Mouse (Mus musculus) forebrain, embryonic 13.5 days (tissue): Measurements from ENCODE around the gene Mag. TPM values are rescaled to one million over a fixed set of nuclear protein-coding genes. Genes with fewer than 3 reads are reported as not detected.
A peak's percentile ranks its signal among the peaks of the same experiment; 100 is the strongest.

Experiments
- ATAC-seq: fragments of 200-750 bp; cut with Nextera tagmentation; 2 replicates; pipeline ENCODE4 v1.8.0; 2017
- H3K27ac ChIP-seq: fragments of 300-500 bp; sonication (generic); 2 replicates; pipeline ENCODE4 v1.5.1; 2015; ENCODE audit warnings: inconsistent platforms, mild to moderate bottlenecking, moderate library complexity
- H3K27me3 ChIP-seq: fragments of 300-500 bp; sonication (generic); 2 replicates; pipeline ENCODE4 v1.6.1; 2015; ENCODE audit warnings: mild to moderate bottlenecking, inconsistent platforms
- H3K36me3 ChIP-seq: fragments of 300-500 bp; sonication (generic); 2 replicates; pipeline ENCODE4 v1.6.1; 2015; ENCODE audit warnings: mild to moderate bottlenecking, inconsistent platforms; ENCODE audit not compliant: poor library complexity, severe bottlenecking
- H3K4me1 ChIP-seq: fragments of 300-500 bp; sonication (generic); 2 replicates; pipeline ENCODE4 v1.6.1; 2015; ENCODE audit warnings: inconsistent platforms
- H3K4me2 ChIP-seq: fragments of 300-500 bp; sonication (generic); 2 replicates; pipeline ENCODE4 v1.6.1; 2015; ENCODE audit warnings: inconsistent platforms, mild to moderate bottlenecking, moderate library complexity
- H3K4me3 ChIP-seq: fragments of 300-500 bp; sonication (generic); 2 replicates; pipeline ENCODE4 v1.5.1; 2015; ENCODE audit warnings: mild to moderate bottlenecking, inconsistent platforms
- H3K9ac ChIP-seq: fragments of 300-500 bp; sonication (generic); 2 replicates; pipeline ENCODE4 v1.6.1; 2015; ENCODE audit warnings: mild to moderate bottlenecking, inconsistent platforms
- H3K9me3 ChIP-seq: fragments of 300-500 bp; sonication (generic); replicated peaks from 2 replicates; pipeline ENCODE4 v1.6.1; 2016; ENCODE audit warnings: inconsistent platforms
- WGBS: fragments of 180-500 bp; shearing (Covaris S2); methylation state at CpG from one replicate; pipeline ENCODE4 v1.1.7; 2015; 5-methylcytosine and 5-hydroxymethylcytosine counted together
- polyA plus RNA-seq: library from polyadenylated mRNA; unstranded; fragments of >200 nt; fragmentation: Nextera tagmentation; extraction: Ambion mirVana; gene quantifications from 2 replicates; pipeline ENCODE4 v1.2.1, GENCODE M21; 2015

Mag gene
- polyA plus RNA-seq, 1 experiment from 2014 or later, result 0.58 TPM

DNA sequence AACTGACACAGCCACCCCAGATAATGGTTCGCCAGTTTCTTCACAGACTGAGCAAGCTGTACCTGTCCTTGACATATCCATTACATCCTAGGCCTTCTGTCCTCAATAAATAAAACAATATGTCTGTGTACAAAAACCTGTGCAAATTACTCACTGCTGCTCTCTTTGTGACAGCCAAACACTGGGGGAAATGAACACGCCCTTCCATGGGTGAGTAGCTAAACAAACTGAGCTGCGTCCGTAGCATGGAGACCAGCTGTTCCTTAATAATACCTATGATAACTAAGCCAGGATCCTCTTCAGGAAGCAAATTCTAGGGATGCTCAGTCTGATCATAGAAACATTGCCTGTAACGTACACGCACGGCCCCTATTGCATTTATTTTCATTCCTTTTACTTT, 25.9 kb downstream of the Mag start:
- 85% methylated on average over 7 of the region's 7 CpGs for WGBS
- no peak overlapping the region for H3K4me3 ChIP-seq

DNA sequence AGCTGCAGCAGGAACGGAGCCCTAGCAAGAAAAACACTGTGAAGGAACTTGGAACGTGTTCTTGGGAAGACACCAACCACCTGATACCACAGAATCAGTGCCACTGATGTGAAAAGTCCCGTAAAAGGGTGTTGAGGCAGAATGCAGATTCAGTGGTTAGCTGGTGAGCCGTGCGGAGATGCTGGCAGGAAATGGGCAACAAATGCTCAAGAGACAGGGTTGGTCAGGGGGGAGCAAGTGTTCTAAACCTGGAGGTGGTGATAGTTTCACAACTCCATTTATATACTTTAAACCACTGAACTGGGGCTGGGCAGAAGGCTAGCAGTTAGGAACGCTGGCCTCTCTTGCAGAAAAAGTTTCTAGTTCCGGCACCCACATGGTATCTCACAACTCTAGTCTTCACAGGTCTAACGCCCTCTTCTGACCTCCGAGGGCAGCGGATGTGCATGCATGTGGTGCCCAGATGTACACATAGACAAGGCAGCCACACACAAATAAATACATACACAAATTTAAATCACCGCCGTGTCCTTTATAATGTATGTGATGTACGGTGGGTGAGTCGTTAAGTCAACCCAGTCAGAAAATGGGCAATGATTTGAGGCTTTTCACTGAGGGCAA, 27.0 kb downstream of the Mag start:
- Histone ChIP-seq H3K27ac (no peak overlapping the region), H3K36me3 (no peaks in the 10 kb centered on the region), H3K4me1 (no peaks in the 10 kb centered on the region), H3K9me3 (no peaks in the 10 kb centered on the region), H3K4me3 (no peak overlapping the region), H3K4me2 (no peak overlapping the region), H3K9ac (no peak overlapping the region), H3K27me3 (no peaks in the 10 kb centered on the region)
- 86% methylated on average over 14 of the region's 14 CpGs for WGBS
- no peak for ATAC-seq

More for the DNA sequence above, 25.9 kb downstream of the Mag start:
- no peaks in the 10 kb centered on the region for H3K27me3 ChIP-seq
- no peaks in the 10 kb centered on the region for H3K4me1 ChIP-seq
- no peak overlapping the region for H3K4me2 ChIP-seq
- H3K36me3 ChIP-seq, result no peaks in the 10 kb centered on the region
- no peak overlapping the region for H3K27ac ChIP-seq
- ATAC-seq, result no peak
- H3K9me3 ChIP-seq, result no peaks in the 10 kb centered on the region
- no peak overlapping the region for H3K9ac ChIP-seq

DNA sequence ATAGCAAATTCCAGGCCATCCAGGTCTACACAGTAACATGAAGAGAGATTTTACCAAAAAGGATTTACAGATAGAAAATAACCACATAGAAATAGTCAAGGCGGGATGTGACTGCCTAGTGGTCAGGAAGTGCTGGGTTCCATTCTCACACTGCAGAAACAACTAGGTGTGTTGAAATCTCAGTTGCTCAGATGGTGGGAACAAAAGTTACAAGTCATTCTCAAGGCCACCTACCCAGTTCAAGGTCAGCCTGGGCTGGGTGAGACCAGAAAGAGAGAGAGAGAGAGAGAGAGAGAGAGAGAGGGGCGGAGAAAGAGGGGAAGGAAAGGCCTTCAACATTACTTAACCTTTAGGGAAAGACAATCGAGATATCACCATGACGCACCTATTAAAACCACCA, 27.8 kb downstream of the Mag start:
- Histone ChIP-seq H3K4me2 (no peak overlapping the region), H3K36me3 (no peaks in the 10 kb centered on the region), H3K9me3 (no peaks in the 10 kb centered on the region), H3K27me3 (no peaks in the 10 kb centered on the region), H3K4me3 (no peak overlapping the region), H3K27ac (no peak overlapping the region), H3K9ac (no peak overlapping the region), H3K4me1 (no peaks in the 10 kb centered on the region)
- no peak for ATAC-seq
- WGBS, result 78% methylated on average over 4 of the region's 4 CpGs

DNA sequence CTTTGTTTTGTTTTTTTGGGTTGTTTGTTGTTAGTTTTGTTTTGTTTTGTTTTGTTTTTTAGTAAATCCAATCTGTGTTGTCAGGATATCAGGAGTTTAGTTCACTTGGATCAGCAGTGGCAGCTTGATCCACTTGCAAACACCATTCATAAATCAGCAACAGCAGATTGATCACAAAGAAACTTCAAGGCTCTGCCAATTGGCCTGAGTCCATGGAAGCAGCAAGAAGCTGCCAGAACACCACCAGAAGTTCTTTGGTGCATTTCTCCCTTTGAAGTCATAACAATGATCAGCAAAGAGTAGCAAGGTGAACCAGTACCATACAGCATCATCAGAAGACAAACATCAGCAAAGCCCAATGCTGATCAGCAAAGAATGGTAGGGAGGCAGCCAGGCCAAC, 30.6 kb downstream of the Mag start:
- no peaks in the 10 kb centered on the region for H3K9me3 ChIP-seq
- ATAC-seq, result no peak
- no peaks in the 10 kb centered on the region for H3K27me3 ChIP-seq
- H3K4me3 ChIP-seq, result no peak overlapping the region
- no peaks in the 10 kb centered on the region for H3K4me1 ChIP-seq
- no peak overlapping the region for H3K27ac ChIP-seq
- H3K36me3 ChIP-seq, result no peaks in the 10 kb centered on the region
- no peak overlapping the region for H3K9ac ChIP-seq
- H3K4me2 ChIP-seq, result no peak overlapping the region

DNA sequence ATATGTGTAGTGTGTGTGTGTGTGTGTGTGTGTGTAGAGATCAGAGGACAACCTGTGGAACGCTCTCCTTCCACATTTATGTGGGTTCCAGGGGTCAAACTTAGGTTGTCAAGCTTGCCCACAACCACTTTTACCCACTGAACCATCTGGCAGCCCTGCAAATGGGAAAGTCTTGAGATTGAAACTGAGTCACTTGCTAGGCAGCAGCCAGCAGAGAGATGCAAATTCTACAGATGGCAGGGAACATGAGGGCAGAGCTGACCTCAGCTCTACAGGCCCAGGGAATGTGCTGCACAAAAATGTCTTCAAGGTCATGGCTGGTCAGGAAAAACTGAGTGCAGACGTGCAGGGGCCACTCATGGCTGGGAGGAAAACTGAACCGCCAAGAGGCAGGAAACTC, 33.3 kb downstream of the Mag start:
- Histone ChIP-seq H3K9ac (no peak overlapping the region), H3K4me1 (no peaks in the 10 kb centered on the region), H3K27ac (no peak overlapping the region), H3K9me3 (no peaks in the 10 kb centered on the region), H3K27me3 (no peaks in the 10 kb centered on the region), H3K36me3 (no peaks in the 10 kb centered on the region), H3K4me3 (no peak overlapping the region), H3K4me2 (no peak overlapping the region)
- no peak for ATAC-seq
- 91% methylated on average over 3 of the region's 3 CpGs for WGBS

DNA sequence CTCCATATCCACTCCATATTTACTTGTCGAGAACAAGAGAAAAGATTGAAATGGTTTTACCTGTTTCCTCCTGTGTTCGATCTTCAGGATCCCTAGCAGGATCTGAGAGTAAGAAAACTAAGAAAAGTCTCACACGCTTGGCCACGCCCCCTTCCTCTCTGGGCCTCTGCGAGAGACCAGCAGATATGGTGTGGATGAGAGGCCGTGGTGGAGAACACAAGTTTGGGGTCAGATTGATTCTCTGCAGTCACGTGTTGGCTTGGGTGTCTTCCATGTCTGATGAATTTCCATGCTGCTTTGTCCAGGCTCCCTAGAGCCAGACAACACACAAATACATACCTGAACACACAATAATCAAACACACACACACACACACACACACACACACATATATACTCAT, 34.5 kb downstream of the Mag start, which contains the start of gene Cd22:
Gene Cd22 (minus strand): TSS at position 167 of the 400 bp plus-strand sequence.
- 79% methylated on average over 7 of the region's 7 CpGs for WGBS
- no peaks in the 10 kb centered on the region for H3K36me3 ChIP-seq
- no peak for ATAC-seq
- no peak within 1 kb of the TSS for H3K4me2 ChIP-seq
- no peak within 1 kb of the TSS for H3K9ac ChIP-seq
- H3K4me1 ChIP-seq, result no peaks in the 10 kb centered on the region
- no peaks in the 10 kb centered on the region for H3K9me3 ChIP-seq
- H3K27ac ChIP-seq, result no peak within 1 kb of the TSS
- no peaks in the 10 kb centered on the region for H3K27me3 ChIP-seq
- H3K4me3 ChIP-seq, result no peak within 1 kb of the TSS

DNA sequence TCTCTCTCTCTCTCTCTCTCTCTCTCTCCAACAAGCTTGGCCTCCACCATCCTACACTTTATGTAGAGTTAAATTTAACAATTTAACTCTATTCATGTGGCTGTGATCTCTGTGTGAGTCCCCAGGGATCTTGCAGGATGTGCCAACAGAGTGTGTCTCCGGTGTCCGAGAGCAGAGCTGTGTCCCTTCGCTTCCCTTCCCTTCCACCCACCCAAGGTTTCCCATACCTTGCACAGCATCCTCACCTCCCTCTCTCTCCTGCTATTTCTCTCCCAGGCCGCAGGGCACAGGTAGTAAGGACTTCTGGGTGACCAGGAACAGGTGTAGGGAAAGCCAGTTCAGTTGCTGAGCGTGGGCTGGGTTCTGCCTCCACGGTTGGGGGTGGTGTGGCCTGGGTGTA, 35.7 kb downstream of the Mag start:
- H3K27ac ChIP-seq, result no peak overlapping the region
- no peak overlapping the region for H3K4me3 ChIP-seq
- H3K27me3 ChIP-seq, result no peaks in the 10 kb centered on the region
- whole genome bisulfite sequencing, result 79% methylated on average over 6 of the region's 6 CpGs
- H3K9me3 ChIP-seq, result no peaks in the 10 kb centered on the region
- H3K4me2 ChIP-seq, result no peak overlapping the region
- no peak overlapping the region for H3K9ac ChIP-seq
- no peaks in the 10 kb centered on the region for H3K4me1 ChIP-seq
- no peak for ATAC-seq
- no peaks in the 10 kb centered on the region for H3K36me3 ChIP-seq

DNA sequence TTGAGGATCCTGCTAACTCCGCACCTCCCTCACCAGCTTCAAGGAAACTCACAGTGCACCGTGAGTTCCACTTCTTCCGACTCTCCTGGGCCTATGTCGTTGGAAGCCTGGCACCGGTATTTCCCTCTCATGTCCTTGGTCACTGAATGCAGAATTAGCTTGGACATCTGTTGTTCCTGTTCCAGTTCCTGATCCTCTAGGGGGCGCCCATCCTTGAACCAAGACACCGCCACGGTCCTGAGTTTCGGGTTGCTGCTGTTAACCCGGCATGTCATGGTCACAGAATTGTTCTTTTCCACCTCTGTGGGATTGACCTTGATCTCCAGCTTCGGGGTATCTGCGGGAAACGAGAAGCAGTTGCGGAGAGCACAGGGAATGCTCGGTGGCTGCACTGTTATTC, 41.6 kb downstream of the Mag start:
- no peak for ATAC-seq
- Histone ChIP-seq H3K4me2 (0 out of 2 replicates have a peak overlapping the region, but pooled peaks have one; percentile 27), H3K9ac (no peak overlapping the region), H3K4me1 (no peaks in the 10 kb centered on the region), H3K27me3 (no peaks in the 10 kb centered on the region; the same call in 1 of the 2 replicates), H3K4me3 (no peak overlapping the region), H3K27ac (no peak overlapping the region), H3K9me3 (no peaks in the 10 kb centered on the region), H3K36me3 (no peaks in the 10 kb centered on the region)
- WGBS, result 25% methylated on average over 15 of the region's 15 CpGs

DNA sequence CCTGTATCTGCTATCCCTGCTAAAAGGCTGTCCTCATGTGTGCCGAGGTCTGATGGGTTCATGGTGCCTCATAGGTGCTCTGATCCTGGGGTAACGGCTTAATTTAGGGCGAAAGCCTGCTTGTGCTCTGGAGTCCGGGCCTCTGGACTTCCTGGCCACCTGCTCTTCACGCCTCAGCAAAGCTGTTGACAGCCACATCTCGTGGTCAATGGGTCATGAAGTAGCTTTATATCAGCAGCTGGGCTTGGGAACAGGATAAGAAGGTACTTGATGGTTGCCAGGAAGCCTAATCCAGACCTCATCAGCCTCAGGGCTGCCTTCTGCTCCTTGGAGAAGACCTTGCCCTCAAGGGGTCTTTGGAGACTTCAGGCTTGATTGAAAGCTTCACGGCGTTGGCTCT, 51.3 kb downstream of the Mag start:
- no peaks in the 10 kb centered on the region for H3K36me3 ChIP-seq
- WGBS, result 78% methylated on average over 8 of the region's 8 CpGs
- no peaks in the 10 kb centered on the region for H3K9me3 ChIP-seq
- H3K27me3 ChIP-seq, result 0 out of 2 replicates have a peak, but pooled peaks cover 1% of the 10 kb centered on the region
- H3K9ac ChIP-seq, result no peak overlapping the region
- H3K4me1 ChIP-seq, result no peaks in the 10 kb centered on the region
- no peak overlapping the region for H3K4me2 ChIP-seq
- ATAC-seq, result no peak
- H3K4me3 ChIP-seq, result no peak overlapping the region
- H3K27ac ChIP-seq, result no peak overlapping the region

DNA sequence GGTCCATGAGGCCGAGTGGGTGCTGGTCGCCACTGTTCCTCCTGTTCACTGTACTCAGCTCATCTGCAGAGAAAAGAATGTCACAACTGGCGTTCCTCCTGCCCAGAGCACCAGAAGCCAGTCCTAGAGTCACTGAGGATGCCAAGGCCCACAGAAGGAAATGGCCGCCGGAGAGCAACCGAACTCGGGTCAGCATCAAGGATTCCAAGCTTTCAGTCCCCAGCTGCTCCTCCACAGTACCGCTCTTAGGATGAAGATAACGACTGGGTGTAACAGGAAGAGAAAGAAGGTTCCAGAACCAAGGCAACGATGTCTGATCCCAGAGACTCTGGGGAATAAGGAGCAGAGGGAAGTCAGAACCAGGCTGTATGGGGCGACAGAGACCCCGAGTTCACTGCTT, 53.2 kb downstream of the Mag start, which contains the start of gene Ffar1:
Gene Ffar1 (minus strand): TSS at position 101 of the 400 bp plus-strand sequence.
- WGBS, result 91% methylated on average over 12 of the region's 12 CpGs
- H3K4me2 ChIP-seq, result no peak within 1 kb of the TSS
- H3K4me1 ChIP-seq, result no peaks in the 10 kb centered on the region
- 0 out of 2 replicates have a peak, but pooled peaks cover 5% of the 10 kb centered on the region for H3K27me3 ChIP-seq
- no peaks in the 10 kb centered on the region for H3K36me3 ChIP-seq
- no peaks in the 10 kb centered on the region for H3K9me3 ChIP-seq
- no peak for ATAC-seq
- H3K9ac ChIP-seq, result peak within 1 kb of the TSS; percentile 10; the same call in 1 of the 2 replicates
- no peak within 1 kb of the TSS for H3K4me3 ChIP-seq
- H3K27ac ChIP-seq, result no peak within 1 kb of the TSS

DNA sequence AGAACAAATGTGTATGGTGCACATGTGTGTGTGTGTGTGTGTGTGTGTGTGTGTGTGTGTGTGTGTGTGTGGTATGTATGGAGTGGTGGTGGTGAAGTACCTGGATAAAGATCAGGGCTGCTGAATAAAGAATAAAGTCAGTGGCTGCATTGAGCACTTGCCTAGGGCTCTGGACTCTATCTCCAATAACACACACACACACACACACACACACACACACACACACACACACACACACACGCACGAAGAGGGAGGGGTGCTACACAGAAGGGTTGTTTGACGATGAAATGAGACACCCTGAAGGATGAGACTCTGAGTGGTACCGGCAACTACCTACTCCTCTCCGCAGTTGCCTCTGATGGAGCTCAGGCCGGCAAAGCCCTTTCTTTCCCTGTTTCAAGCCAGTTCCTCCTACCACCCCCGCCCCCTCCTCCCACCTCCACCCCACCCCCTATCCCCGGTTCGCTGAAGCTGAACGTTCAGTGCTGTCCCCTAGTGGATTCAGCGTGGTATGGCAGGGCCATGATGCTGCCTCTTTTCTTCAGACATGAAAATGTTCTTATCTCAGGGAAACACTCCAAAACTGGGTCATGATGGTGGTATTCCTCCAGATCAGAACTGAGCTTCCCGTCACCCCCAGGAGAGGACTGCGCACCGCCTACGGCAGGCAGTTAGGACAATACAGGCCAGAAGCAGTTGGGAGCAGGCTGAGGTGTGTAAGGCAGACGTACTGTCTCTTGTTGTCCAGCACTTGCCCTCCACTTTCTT, 54.9 kb downstream of the Mag start:
- H3K9me3 ChIP-seq, result no peaks in the 10 kb centered on the region
- peaks cover 13% of the 10 kb centered on the region; the same call in 1 of the 2 replicates for H3K27me3 ChIP-seq
- 7% methylated on average over 14 of the region's 16 CpGs for WGBS
- H3K36me3 ChIP-seq, result no peaks in the 10 kb centered on the region
- H3K4me2 ChIP-seq, result peak overlapping the region; percentile 51
- H3K27ac ChIP-seq, result no peak overlapping the region
- ATAC-seq, result peak; percentile 71
- peak overlapping the region; percentile 27; the same call in 1 of the 2 replicates for H3K4me3 ChIP-seq
- no peaks in the 10 kb centered on the region for H3K4me1 ChIP-seq
- H3K9ac ChIP-seq, result no peak overlapping the region

DNA sequence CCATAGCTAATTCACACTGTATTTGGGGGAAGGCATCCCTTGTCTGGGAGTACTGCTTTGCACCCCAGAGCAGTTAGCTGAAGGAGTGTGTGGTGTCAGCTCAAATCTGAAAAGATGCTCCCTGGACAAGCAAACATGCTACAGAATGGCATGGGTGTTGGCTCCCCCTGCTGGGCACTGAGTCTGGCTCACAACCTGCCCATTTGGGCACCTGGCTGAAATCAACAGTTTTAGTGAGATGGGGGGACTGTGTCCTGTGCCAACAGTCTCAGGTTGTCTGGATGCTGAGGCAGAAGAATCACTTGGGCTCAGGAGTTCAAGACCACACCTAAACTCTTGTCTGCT, 55.4 kb downstream of the Mag start:
- Histone ChIP-seq H3K27me3 (peaks cover 13% of the 10 kb centered on the region; the same call in 1 of the 2 replicates), H3K4me1 (no peaks in the 10 kb centered on the region), H3K36me3 (no peaks in the 10 kb centered on the region), H3K4me2 (no peak overlapping the region), H3K9ac (no peak overlapping the region), H3K4me3 (no peak overlapping the region), H3K27ac (no peak overlapping the region), H3K9me3 (no peaks in the 10 kb centered on the region)
- ATAC-seq, result peak; percentile 48; the same call in 1 of the 2 replicates
